Mouse (Mus musculus) CD8-positive naive resting alpha-beta T cell, adult 2 months (primary cell): ENCODE measurements around the gene Scamp4.
"Not testable (repeated sequence)": the region's sequence is repeated elsewhere in the genome, so short reads cannot be mapped to it uniquely, and the experiment has no call there.

Source experiments
- DNase-seq, 2 experiments: peaks; one replicate each; pipeline ENCODE4 v3.0.0; 2022; ENCODE audit warnings: low read depth in 2 of 2, low spot score in 2 of 2

Gene Scamp4

GRCm38 (mm10) chr10:80578131-80578750, 24.4 kb upstream of the Scamp4 start:
- peak; percentile 77 to 84 for DNase-seq

- DNase-seq = peak; percentile 69 to 78
Observed at GRCm38 (mm10) chr10:80578911-80579310, 23.8 kb upstream of the Scamp4 start.

- no peak for DNase-seq
Observed at GRCm38 (mm10) chr10:80583047-80583446, 19.6 kb upstream of the Scamp4 start.

- no peak for DNase-seq
Observed at GRCm38 (mm10) chr10:80584045-80584488, 18.6 kb upstream of the Scamp4 start.

- no peak for DNase-seq
Observed at GRCm38 (mm10) chr10:80584642-80585552, 17.8 kb upstream of the Scamp4 start.

GRCm38 (mm10) chr10:80585581-80585980, 17.1 kb upstream of the Scamp4 start:
- no peak for DNase-seq

GRCm38 (mm10) chr10:80586407-80587304, 16.0 kb upstream of the Scamp4 start:
- DNase-seq = no peak

- DNase-seq = no peak
Observed at GRCm38 (mm10) chr10:80587305-80587657, 15.4 kb upstream of the Scamp4 start.

GRCm38 (mm10) chr10:80589127-80589878, 13.4 kb upstream of the Scamp4 start:
- DNase-seq = peak in 1 of 2 experiments; percentile 29

GRCm38 (mm10) chr10:80589879-80590854, 12.5 kb upstream of the Scamp4 start, which contains the start of gene Abhd17a:
TSS of gene Abhd17a (minus strand) at chr10:80590341.
- peak; percentile 89 to 92 for DNase-seq

- no peak for DNase-seq
Observed at GRCm38 (mm10) chr10:80596318-80596717, 6.4 kb upstream of the Scamp4 start.

GRCm38 (mm10) chr10:80603364-80603763, 692 bp downstream of the Scamp4 start:
- DNase-seq = no peak

GRCm38 (mm10) chr10:80604001-80604509, 1.4 kb downstream of the Scamp4 start:
- no peak for DNase-seq

GRCm38 (mm10) chr10:80604988-80605387, 2.3 kb downstream of the Scamp4 start:
- no peak for DNase-seq

- DNase-seq = not testable (repeated sequence)
Observed at GRCm38 (mm10) chr10:80605721-80606120, 3.0 kb downstream of the Scamp4 start, which contains the start of gene Gm49322. TSS of gene Gm49322 (plus strand) at chr10:80606021.

- peak in 1 of 2 experiments; percentile 33 for DNase-seq
Observed at GRCm38 (mm10) chr10:80606306-80606705, 3.6 kb downstream of the Scamp4 start.

- DNase-seq = no peak
Observed at GRCm38 (mm10) chr10:80606737-80607350, 4.2 kb downstream of the Scamp4 start.

GRCm38 (mm10) chr10:80608435-80608834, 5.8 kb downstream of the Scamp4 start:
- DNase-seq = no peak
